Comparison of ENCODE assay signal across 8 mouse cellular contexts in the genomic region with DNA sequence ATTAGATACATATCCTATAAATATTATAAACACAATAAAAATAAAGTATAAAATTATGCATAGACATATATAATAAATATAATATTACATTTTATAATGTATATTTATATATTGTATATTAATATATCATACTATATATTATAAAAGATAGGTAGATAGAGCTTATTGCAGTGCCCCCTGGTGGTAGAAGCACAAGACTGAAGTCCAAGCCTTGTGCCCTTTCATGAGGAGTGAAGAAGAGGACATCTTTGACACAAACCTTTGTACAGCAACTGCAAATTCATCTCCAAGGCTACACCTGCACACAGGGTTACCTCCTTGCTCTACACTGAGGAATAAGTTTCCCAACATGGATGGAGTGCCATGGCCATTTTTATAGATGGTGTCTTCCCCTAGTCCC. TPM values are rescaled to one million over a fixed set of nuclear protein-coding genes. Genes with fewer than 3 reads are reported as not detected.
A peak's percentile ranks its signal among the peaks of the same experiment; 100 is the strongest.
DNase-seq lines count a peak whose midpoint lies in the region; ATAC-seq lines count a peak whose summit lies in the region.

No protein-coding gene starts in this region.

- peak; percentile 69 for DNase-seq in hindbrain, embryonic 11.5 days (ENCODE audit: low spot score)
- peak; percentile 56 for DNase-seq in urinary bladder, postnatal 25 days (ENCODE audit: low spot score)
- no peak for DNase-seq in urinary bladder, postnatal 36 days (ENCODE audit: low spot score in 2 of 2)
- peak; percentile 58 for DNase-seq in cerebellum, adult 8-10 months
- DNase-seq in induced T-regulatory cell, adult 2 months (ENCODE audit: low read depth) = peak; percentile 84
- peak; percentile 60 for DNase-seq in mesoderm, embryonic 11.5 days (ENCODE audit: low read depth, low spot score)
- no peak for DNase-seq in neural tube, embryonic 10.5 days (ENCODE audit: extremely low spot score, low spot score)

- no peak overlapping the region for H3K4me3 ChIP-seq in hindbrain, embryonic 11.5 days (ENCODE audit: low read depth, low read length)
- no peak overlapping the region for H3K4me3 ChIP-seq in hindbrain, embryonic 13.5 days

- no peak overlapping the region for H3K27ac ChIP-seq in hindbrain, embryonic 11.5 days (ENCODE audit: low read depth, low read length)
- H3K27ac ChIP-seq in hindbrain, embryonic 13.5 days = no peak overlapping the region

- H3K9ac ChIP-seq in hindbrain, embryonic 11.5 days (ENCODE audit: low read depth, low read length) = no peak overlapping the region
- no peak overlapping the region for H3K9ac ChIP-seq in hindbrain, embryonic 13.5 days

- no peaks in the 10 kb centered on the region for H3K4me1 ChIP-seq in hindbrain, embryonic 11.5 days (replicated peaks; ENCODE audit: control insufficient read depth, insufficient read depth, low read length)
- no peaks in the 10 kb centered on the region for H3K4me1 ChIP-seq in hindbrain, embryonic 13.5 days (replicated peaks)

- no peak for ATAC-seq in hindbrain, embryonic 11.5 days (ENCODE audit: low FRiP score)
- no peak for ATAC-seq in hindbrain, embryonic 13.5 days (ENCODE audit: low FRiP score)

- no peaks in the 10 kb centered on the region for H3K9me3 ChIP-seq in hindbrain, embryonic 11.5 days (ENCODE audit: control insufficient read depth, low read length)
- no peaks in the 10 kb centered on the region for H3K9me3 ChIP-seq in hindbrain, embryonic 13.5 days

- H3K27me3 ChIP-seq in hindbrain, embryonic 11.5 days (ENCODE audit: control insufficient read depth, insufficient read depth, low read length) = no peaks in the 10 kb centered on the region
- H3K27me3 ChIP-seq in hindbrain, embryonic 13.5 days = no peaks in the 10 kb centered on the region

- H3K36me3 ChIP-seq in hindbrain, embryonic 11.5 days (ENCODE audit: control insufficient read depth, insufficient read depth, low read length) = no peaks in the 10 kb centered on the region
- H3K36me3 ChIP-seq in hindbrain, embryonic 13.5 days = no peaks in the 10 kb centered on the region

- no peak overlapping the region for H3K4me2 ChIP-seq in hindbrain, embryonic 11.5 days (replicated peaks; ENCODE audit: low read depth, low read length)
- no peak overlapping the region for H3K4me2 ChIP-seq in hindbrain, embryonic 13.5 days

RNA-seq across cellular contexts. Expression of a gene that starts 20.0 kb away (rescaled TPM):
- 0.85 and 1.0 TPM in 2 replicates for polyA plus RNA-seq in hindbrain, embryonic 11.5 days (2014; fragmentation: Nextera tagmentation; extraction: Ambion mirVana)
- 2.1 and 2.8 TPM in 2 replicates for polyA plus RNA-seq in hindbrain, embryonic 13.5 days (2015; fragmentation: Nextera tagmentation; extraction: Ambion mirVana)

RNA-seq across cellular contexts. Expression of a gene that starts 31.8 kb away (rescaled TPM):
- polyA plus RNA-seq in hindbrain, embryonic 11.5 days (2014; fragmentation: Nextera tagmentation; extraction: Ambion mirVana) = 262 and 270 TPM in 2 replicates
- polyA plus RNA-seq in hindbrain, embryonic 13.5 days (2015; fragmentation: Nextera tagmentation; extraction: Ambion mirVana) = 182 and 183 TPM in 2 replicates

RNA-seq across cellular contexts. Expression of a gene that starts 48.3 kb away (rescaled TPM):
- polyA plus RNA-seq in hindbrain, embryonic 11.5 days (2014; fragmentation: Nextera tagmentation; extraction: Ambion mirVana) = 19.4 and 24.3 TPM in 2 replicates
- polyA plus RNA-seq in hindbrain, embryonic 13.5 days (2015; fragmentation: Nextera tagmentation; extraction: Ambion mirVana) = 28.7 and 30.9 TPM in 2 replicates

RNA-seq across cellular contexts. Expression of a gene that starts 59.7 kb away (rescaled TPM):
- polyA plus RNA-seq in hindbrain, embryonic 11.5 days (2014; fragmentation: Nextera tagmentation; extraction: Ambion mirVana) = 40.3 and 43.7 TPM in 2 replicates
- 42.5 and 45.5 TPM in 2 replicates for polyA plus RNA-seq in hindbrain, embryonic 13.5 days (2015; fragmentation: Nextera tagmentation; extraction: Ambion mirVana)

Comparison
In these comparisons a context has a peak if more than half of its experiments do, and no peak if none do; other contexts are left out.
1. DNase-seq: peak in hindbrain, embryonic 11.5 days (single experiment), urinary bladder, postnatal 25 days (single experiment), cerebellum, adult 8-10 months (single experiment), induced T-regulatory cell, adult 2 months (single experiment) and mesoderm, embryonic 11.5 days (single experiment); none in urinary bladder, postnatal 36 days (0 of 2) and neural tube, embryonic 10.5 days (single experiment).